Mouse (Mus musculus): ENCODE results near the gene Ank2.

Ank2 gene

GRCm38 (mm10) chr3:127198656-127199055, 300.5 kb downstream of the Ank2 start:
- no peak for TF ChIP-seq GATA4 (IDR thresholded peaks at IDR 0.05; ENCODE audit: insufficient replicate concordance, low read length)

- TF ChIP-seq GATA4 (IDR thresholded peaks at IDR 0.05; ENCODE audit: insufficient replicate concordance, low read length), result no peak
These were observed 310.4 kb downstream of the Ank2 start for GRCm38 (mm10) chr3:127188789-127189128.

- no peak for TF ChIP-seq GATA4 (IDR thresholded peaks at IDR 0.05; ENCODE audit: insufficient replicate concordance, low read length)
These were observed 310.9 kb downstream of the Ank2 start for GRCm38 (mm10) chr3:127188086-127188788.

GRCm38 (mm10) chr3:127187081-127187480, 312.1 kb downstream of the Ank2 start:
- no peak for TF ChIP-seq GATA4 (IDR thresholded peaks at IDR 0.05; ENCODE audit: insufficient replicate concordance, low read length)

- no peak for TF ChIP-seq GATA4 (IDR thresholded peaks at IDR 0.05; ENCODE audit: insufficient replicate concordance, low read length)
These were observed 312.9 kb downstream of the Ank2 start for GRCm38 (mm10) chr3:127186239-127186638.

- TF ChIP-seq GATA4 (IDR thresholded peaks at IDR 0.05; ENCODE audit: insufficient replicate concordance, low read length), result no peak
These were observed 315.0 kb downstream of the Ank2 start for GRCm38 (mm10) chr3:127183998-127184753.

GRCm38 (mm10) chr3:127172697-127173096, 326.5 kb downstream of the Ank2 start:
- no peak for TF ChIP-seq GATA4 (IDR thresholded peaks at IDR 0.05; ENCODE audit: insufficient replicate concordance, low read length)

GRCm38 (mm10) chr3:127170246-127170645, 328.9 kb downstream of the Ank2 start:
- TF ChIP-seq GATA4 (IDR thresholded peaks at IDR 0.05; ENCODE audit: insufficient replicate concordance, low read length), result no peak

- no peak; the same call in 1 of the 2 replicates for TF ChIP-seq GATA4 (IDR thresholded peaks at IDR 0.05; ENCODE audit: insufficient replicate concordance, low read length)
These were observed 330.0 kb downstream of the Ank2 start for GRCm38 (mm10) chr3:127169114-127169513.

GRCm38 (mm10) chr3:127163749-127164148, 335.4 kb downstream of the Ank2 start:
- no peak for TF ChIP-seq GATA4 (IDR thresholded peaks at IDR 0.05; ENCODE audit: insufficient replicate concordance, low read length)

- no peak for TF ChIP-seq GATA4 (IDR thresholded peaks at IDR 0.05; ENCODE audit: insufficient replicate concordance, low read length)
These were observed 337.0 kb downstream of the Ank2 start for GRCm38 (mm10) chr3:127161998-127162712.

GRCm38 (mm10) chr3:127161085-127161837, 337.9 kb downstream of the Ank2 start:
- TF ChIP-seq GATA4 (IDR thresholded peaks at IDR 0.05; ENCODE audit: insufficient replicate concordance, low read length), result no peak

GRCm38 (mm10) chr3:127157706-127158105, 341.4 kb downstream of the Ank2 start:
- no peak for TF ChIP-seq GATA4 (IDR thresholded peaks at IDR 0.05; ENCODE audit: insufficient replicate concordance, low read length)

GRCm38 (mm10) chr3:127156080-127156479, 343.1 kb downstream of the Ank2 start:
- no peak for TF ChIP-seq GATA4 (IDR thresholded peaks at IDR 0.05; ENCODE audit: insufficient replicate concordance, low read length)

GRCm38 (mm10) chr3:127153861-127154260, 345.3 kb downstream of the Ank2 start:
- TF ChIP-seq GATA4 (IDR thresholded peaks at IDR 0.05; ENCODE audit: insufficient replicate concordance, low read length), result no peak

Measured in liver, adult (tissue).